Mouse (Mus musculus) midbrain, embryonic 13.5 days (tissue): ENCODE results near the gene Gcm1. TPM values are rescaled to one million over a fixed set of nuclear protein-coding genes. Genes with fewer than 3 reads are reported as not detected.

Experiments
- ATAC-seq: fragments of 200-750 bp; cut with Nextera tagmentation; 2 replicates; pipeline ENCODE4 v1.8.0; 2017; ENCODE audit warnings: mild to moderate bottlenecking, moderate TSS enrichment, moderate library complexity
- H3K27ac ChIP-seq: fragments of 300-500 bp; sonication (generic); 2 replicates; pipeline ENCODE4 v1.5.1; 2015; ENCODE audit warnings: inconsistent platforms, mild to moderate bottlenecking, moderate library complexity
- H3K27me3 ChIP-seq: fragments of 300-500 bp; sonication (generic); 2 replicates; pipeline ENCODE4 v1.6.1; 2015; ENCODE audit warnings: mild to moderate bottlenecking, inconsistent platforms
- H3K36me3 ChIP-seq: fragments of 300-500 bp; sonication (generic); 2 replicates; pipeline ENCODE4 v1.6.1; 2015; ENCODE audit warnings: mild to moderate bottlenecking, inconsistent platforms
- H3K4me1 ChIP-seq: fragments of 300-500 bp; sonication (generic); replicated peaks from 2 replicates; pipeline ENCODE4 v1.6.1; 2015; ENCODE audit warnings: inconsistent platforms
- H3K4me2 ChIP-seq: fragments of 300-500 bp; sonication (generic); replicated peaks from 2 replicates; pipeline ENCODE4 v1.6.1; 2015; ENCODE audit warnings: moderate library complexity, mild to moderate bottlenecking, inconsistent platforms
- H3K4me3 ChIP-seq: fragments of 300-500 bp; sonication (generic); replicated peaks from 2 replicates; pipeline ENCODE4 v1.5.1; 2015; ENCODE audit warnings: mild to moderate bottlenecking, inconsistent platforms
- H3K9ac ChIP-seq: fragments of 300-500 bp; sonication (generic); replicated peaks from 2 replicates; pipeline ENCODE4 v1.6.1; 2015; ENCODE audit warnings: mild to moderate bottlenecking, inconsistent platforms
- H3K9me3 ChIP-seq: fragments of 300-500 bp; sonication (generic); 2 replicates; pipeline ENCODE4 v1.6.1; 2016; ENCODE audit warnings: mild to moderate bottlenecking, inconsistent platforms
- WGBS: fragments of 180-500 bp; shearing (Covaris S2); methylation state at CpG from one replicate; pipeline ENCODE4 v1.1.7; 2015; 5-methylcytosine and 5-hydroxymethylcytosine counted together
- polyA plus RNA-seq: library from polyadenylated mRNA; unstranded; fragments of >200 nt; fragmentation: Nextera tagmentation; extraction: Ambion mirVana; gene quantifications from 2 replicates; pipeline ENCODE4 v1.2.1, GENCODE M21; 2015

Gcm1 gene
- polyA plus RNA-seq, 1 experiment from 2014 or later: 0.07 TPM

GRCm38 (mm10) chr9:78085722-78086287 lies 34.1 kb downstream of the Gcm1 start:
- Histone ChIP-seq H3K36me3 (peaks cover 51% of the 10 kb centered on the region), H3K9me3 (no peaks in the 10 kb centered on the region), H3K4me1 (no peaks in the 10 kb centered on the region; the same call in 1 of the 2 replicates), H3K27me3 (no peaks in the 10 kb centered on the region), H3K4me2 (no peak overlapping the region), H3K9ac (no peak overlapping the region), H3K27ac (no peak overlapping the region), H3K4me3 (no peak overlapping the region)
- 88% methylated on average over 14 of the region's 14 CpGs for WGBS
- ATAC-seq: no peak

GRCm38 (mm10) chr9:78087751-78088150 lies 36.0 kb downstream of the Gcm1 start:
- Histone ChIP-seq H3K9ac (no peak overlapping the region), H3K27me3 (no peaks in the 10 kb centered on the region), H3K4me3 (no peak overlapping the region), H3K36me3 (peaks cover 48% of the 10 kb centered on the region), H3K4me1 (no peaks in the 10 kb centered on the region; the same call in 1 of the 2 replicates), H3K9me3 (no peaks in the 10 kb centered on the region), H3K4me2 (no peak overlapping the region), H3K27ac (no peak overlapping the region)
- ATAC-seq: no peak
- 87% methylated on average over 9 of the region's 9 CpGs for WGBS

- Histone ChIP-seq H3K36me3 (peaks cover 46% of the 10 kb centered on the region), H3K4me1 (no peaks in the 10 kb centered on the region; the same call in 1 of the 2 replicates), H3K9ac (0 out of 2 replicates have a peak overlapping the region, but pooled peaks have one; percentile 28), H3K4me2 (no peak overlapping the region), H3K27ac (no peak overlapping the region), H3K27me3 (no peaks in the 10 kb centered on the region), H3K4me3 (no peak overlapping the region), H3K9me3 (no peaks in the 10 kb centered on the region)
- WGBS: 84% methylated on average over 4 of the region's 4 CpGs
- ATAC-seq: 0 out of 2 replicates have a peak, but pooled peaks have one; percentile 37
Observed at GRCm38 (mm10) chr9:78088521-78088920, 36.8 kb downstream of the Gcm1 start.

- Histone ChIP-seq H3K4me1 (no peaks in the 10 kb centered on the region; the same call in 1 of the 2 replicates), H3K4me2 (no peak overlapping the region), H3K27me3 (no peaks in the 10 kb centered on the region), H3K9me3 (no peaks in the 10 kb centered on the region), H3K27ac (no peak overlapping the region), H3K4me3 (no peak overlapping the region), H3K36me3 (peaks cover 42% of the 10 kb centered on the region), H3K9ac (no peak overlapping the region)
- no peak for ATAC-seq
- WGBS: 82% methylated on average over 7 of the region's 7 CpGs
Observed at GRCm38 (mm10) chr9:78088971-78089370, 37.2 kb downstream of the Gcm1 start.

GRCm38 (mm10) chr9:78089906-78090305 lies 38.2 kb downstream of the Gcm1 start:
- WGBS: 68% methylated on average over 1 of the region's 1 CpGs
- H3K4me1 ChIP-seq: no peaks in the 10 kb centered on the region; the same call in 1 of the 2 replicates
- ATAC-seq: no peak
- no peak overlapping the region for H3K27ac ChIP-seq
- H3K36me3 ChIP-seq: peaks cover 36% of the 10 kb centered on the region
- no peaks in the 10 kb centered on the region for H3K27me3 ChIP-seq
- no peaks in the 10 kb centered on the region for H3K9me3 ChIP-seq
- no peak overlapping the region for H3K4me3 ChIP-seq
- no peak overlapping the region for H3K4me2 ChIP-seq
- no peak overlapping the region for H3K9ac ChIP-seq

- ATAC-seq: no peak
- Histone ChIP-seq H3K4me3 (no peak overlapping the region), H3K4me1 (no peaks in the 10 kb centered on the region; the same call in 1 of the 2 replicates), H3K9ac (no peak overlapping the region), H3K9me3 (no peaks in the 10 kb centered on the region), H3K36me3 (peaks cover 36% of the 10 kb centered on the region), H3K27me3 (no peaks in the 10 kb centered on the region), H3K27ac (no peak overlapping the region), H3K4me2 (no peak overlapping the region)
- 88% methylated on average over 3 of the region's 3 CpGs for WGBS
Observed at GRCm38 (mm10) chr9:78090596-78090995, 38.9 kb downstream of the Gcm1 start.

GRCm38 (mm10) chr9:78095686-78096085 lies 44.0 kb downstream of the Gcm1 start:
- Histone ChIP-seq H3K4me2 (no peak overlapping the region), H3K9ac (no peak overlapping the region), H3K4me1 (no peaks in the 10 kb centered on the region), H3K9me3 (peaks cover 3% of the 10 kb centered on the region; the same call in 1 of the 2 replicates), H3K4me3 (no peak overlapping the region), H3K27me3 (no peaks in the 10 kb centered on the region), H3K36me3 (peaks cover 57% of the 10 kb centered on the region), H3K27ac (no peak overlapping the region)
- 97% methylated on average over 12 of the region's 12 CpGs for WGBS
- ATAC-seq: no peak

- Histone ChIP-seq H3K9ac (no peak overlapping the region), H3K27me3 (no peaks in the 10 kb centered on the region), H3K27ac (no peak overlapping the region), H3K4me2 (no peak overlapping the region), H3K4me1 (no peaks in the 10 kb centered on the region), H3K4me3 (no peak overlapping the region), H3K9me3 (peaks cover 3% of the 10 kb centered on the region; the same call in 1 of the 2 replicates), H3K36me3 (peaks cover 60% of the 10 kb centered on the region)
- ATAC-seq: no peak
- WGBS: 97% methylated on average over 6 of the region's 6 CpGs
Observed at GRCm38 (mm10) chr9:78096376-78096775, 44.7 kb downstream of the Gcm1 start.

- no peaks in the 10 kb centered on the region for H3K27me3 ChIP-seq
- WGBS: 90% methylated on average over 5 of the region's 5 CpGs
- H3K9me3 ChIP-seq: peaks cover 3% of the 10 kb centered on the region; the same call in 1 of the 2 replicates
- H3K4me1 ChIP-seq: no peaks in the 10 kb centered on the region
- no peak overlapping the region for H3K27ac ChIP-seq
- no peak overlapping the region for H3K4me3 ChIP-seq
- no peak for ATAC-seq
- peaks cover 47% of the 10 kb centered on the region for H3K36me3 ChIP-seq
- no peak overlapping the region for H3K4me2 ChIP-seq
- no peak overlapping the region for H3K9ac ChIP-seq
Observed at GRCm38 (mm10) chr9:78100956-78101355, 49.2 kb downstream of the Gcm1 start.

- WGBS: 79% methylated on average over 4 of the region's 4 CpGs
- Histone ChIP-seq H3K4me3 (no peak overlapping the region), H3K4me1 (peaks cover under 1% of the 10 kb centered on the region; the same call in 1 of the 2 replicates), H3K9me3 (peaks cover 3% of the 10 kb centered on the region; the same call in 1 of the 2 replicates), H3K9ac (no peak overlapping the region), H3K27ac (no peak overlapping the region), H3K27me3 (no peaks in the 10 kb centered on the region), H3K4me2 (no peak overlapping the region), H3K36me3 (peaks cover 44% of the 10 kb centered on the region)
- ATAC-seq: no peak
Observed at GRCm38 (mm10) chr9:78101431-78101830, 49.7 kb downstream of the Gcm1 start.

GRCm38 (mm10) chr9:78103965-78104560 lies 52.3 kb downstream of the Gcm1 start:
- 90% methylated on average over 8 of the region's 8 CpGs for WGBS
- H3K27me3 ChIP-seq: no peaks in the 10 kb centered on the region
- H3K9ac ChIP-seq: no peak overlapping the region
- peaks cover 16% of the 10 kb centered on the region for H3K4me1 ChIP-seq
- ATAC-seq: no peak
- no peaks in the 10 kb centered on the region for H3K9me3 ChIP-seq
- H3K4me2 ChIP-seq: no peak overlapping the region
- no peak overlapping the region for H3K27ac ChIP-seq
- no peak overlapping the region for H3K4me3 ChIP-seq
- H3K36me3 ChIP-seq: peaks cover 20% of the 10 kb centered on the region

- WGBS: 94% methylated on average over 6 of the region's 6 CpGs
- H3K27me3 ChIP-seq: no peaks in the 10 kb centered on the region
- H3K9ac ChIP-seq: no peak overlapping the region
- H3K9me3 ChIP-seq: no peaks in the 10 kb centered on the region
- no peak overlapping the region for H3K4me2 ChIP-seq
- H3K27ac ChIP-seq: no peak overlapping the region
- peaks cover 19% of the 10 kb centered on the region for H3K36me3 ChIP-seq
- H3K4me3 ChIP-seq: no peak overlapping the region
- H3K4me1 ChIP-seq: peaks cover 23% of the 10 kb centered on the region
- ATAC-seq: no peak
Observed at GRCm38 (mm10) chr9:78104973-78105372, 53.2 kb downstream of the Gcm1 start.
